Mouse (Mus musculus) spleen, adult 2 months (tissue): ENCODE measurements at regions not wholly inside any gene's neighbourhood (a gene's known extent, or its start where the extent isn't known, plus 50 kb on each side); places are given as distances from the start of the nearest gene placed in this dataset.

Source experiments
- CTCF ChIP-seq: fragments of 200-500 bp; IDR thresholded peaks from 2 replicates; pipeline ENCODE4 v1.5.1; 2011; ENCODE audit warnings: mild to moderate bottlenecking, inconsistent platforms; ENCODE audit not compliant: insufficient read depth, insufficient read length, insufficient replicate concordance; ENCODE audit errors: extremely low read depth
- POLR2A ChIP-seq: fragments of 200-500 bp; IDR thresholded peaks from 2 replicates; pipeline ENCODE4 v1.6.1; 2011; ENCODE audit warnings: low read depth, low read length, inconsistent platforms

DNA sequence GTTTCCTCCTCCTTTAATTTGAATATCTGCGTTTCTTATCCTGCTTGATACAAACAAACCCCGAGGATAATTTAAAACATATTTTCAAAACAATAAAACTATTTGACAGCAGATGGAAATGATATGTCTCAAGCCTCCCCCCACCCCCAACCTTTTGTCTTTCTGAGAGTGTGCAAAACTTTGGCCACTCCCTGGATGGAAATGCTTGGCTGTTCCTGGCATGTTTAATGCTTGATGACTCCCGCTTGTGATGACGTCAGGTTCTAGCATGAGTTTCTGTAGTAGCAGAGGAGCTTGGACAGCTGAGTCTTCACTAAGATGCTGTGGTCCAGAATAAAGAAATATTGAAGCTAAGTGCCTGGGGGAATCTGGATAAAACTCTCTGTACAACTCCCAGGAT lies 884.8 kb downstream of the Slc22a22 start:
- TF ChIP-seq CTCF: no peak
- TF ChIP-seq POLR2A: no peak
